Mouse (Mus musculus) embryonic facial prominence, embryonic 14.5 days (tissue): Measurements from ENCODE around the gene Hist1h2ah. TPM values are rescaled to one million over a fixed set of nuclear protein-coding genes. Genes with fewer than 3 reads are reported as not detected.

ENCODE experiments used
- ATAC-seq: fragments of 200-750 bp; cut with Nextera tagmentation; 2 replicates; pipeline ENCODE4 v1.8.0; 2017; ENCODE audit warnings: low read depth, moderate number of reproducible peaks, moderate TSS enrichment
- DNase-seq: peaks from one replicate; pipeline ENCODE4 v3.0.0-alpha.2; 2015; ENCODE audit warnings: low spot score
- H3K27ac ChIP-seq: fragments of 300-500 bp; sonication (generic); replicated peaks from 2 replicates; pipeline ENCODE4 v1.5.1; 2014; ENCODE audit warnings: low read depth, mild to moderate bottlenecking, low read length, moderate library complexity
- H3K27me3 ChIP-seq: fragments of 300-500 bp; sonication (generic); replicated peaks from 2 replicates; pipeline ENCODE4 v1.6.1; 2014; ENCODE audit warnings: low read length; ENCODE audit not compliant: control insufficient read depth, insufficient read depth
- H3K36me3 ChIP-seq: fragments of 300-500 bp; sonication (generic); 2 replicates; pipeline ENCODE4 v1.6.1; 2014; ENCODE audit warnings: low read length, mixed read lengths; ENCODE audit not compliant: control insufficient read depth, insufficient read depth
- H3K4me1 ChIP-seq: fragments of 300-500 bp; sonication (generic); 2 replicates; pipeline ENCODE4 v1.6.1; 2014; ENCODE audit warnings: antibody characterized with exemption, low read length; ENCODE audit not compliant: control insufficient read depth, insufficient read depth
- H3K4me2 ChIP-seq: fragments of 300-500 bp; sonication (generic); 2 replicates; pipeline ENCODE4 v1.6.1; 2014; ENCODE audit warnings: low read depth, mild to moderate bottlenecking, low read length, moderate library complexity, mixed read lengths
- H3K4me3 ChIP-seq: fragments of 300-500 bp; sonication (generic); 2 replicates; pipeline ENCODE4 v1.5.1; 2014; ENCODE audit warnings: low read depth, mild to moderate bottlenecking, low read length
- H3K9ac ChIP-seq: fragments of 300-500 bp; sonication (generic); 2 replicates; pipeline ENCODE4 v1.6.1; 2014; ENCODE audit warnings: low read depth, mild to moderate bottlenecking, low read length, moderate library complexity, mixed read lengths
- H3K9me3 ChIP-seq: fragments of 300-500 bp; sonication (generic); 2 replicates; pipeline ENCODE4 v1.6.1; 2016; ENCODE audit warnings: low read length; ENCODE audit not compliant: control insufficient read depth
- WGBS: fragments of 180-500 bp; shearing (Covaris S2); extraction: QIAGEN DNeasy Blood & Tissue Kit; methylation state at CpG from one replicate; pipeline ENCODE4 v1.1.7; 2014; 5-methylcytosine and 5-hydroxymethylcytosine counted together
- polyA plus RNA-seq: library from polyadenylated mRNA; unstranded; fragments of >200 nt; fragmentation: Nextera tagmentation; extraction: Ambion mirVana; gene quantifications from 2 replicates; pipeline ENCODE4 v1.2.1, GENCODE M21; 2014

The Hist1h2ah gene
- polyA plus RNA-seq, 1 experiment from 2014 or later: 13.1 TPM

DNA sequence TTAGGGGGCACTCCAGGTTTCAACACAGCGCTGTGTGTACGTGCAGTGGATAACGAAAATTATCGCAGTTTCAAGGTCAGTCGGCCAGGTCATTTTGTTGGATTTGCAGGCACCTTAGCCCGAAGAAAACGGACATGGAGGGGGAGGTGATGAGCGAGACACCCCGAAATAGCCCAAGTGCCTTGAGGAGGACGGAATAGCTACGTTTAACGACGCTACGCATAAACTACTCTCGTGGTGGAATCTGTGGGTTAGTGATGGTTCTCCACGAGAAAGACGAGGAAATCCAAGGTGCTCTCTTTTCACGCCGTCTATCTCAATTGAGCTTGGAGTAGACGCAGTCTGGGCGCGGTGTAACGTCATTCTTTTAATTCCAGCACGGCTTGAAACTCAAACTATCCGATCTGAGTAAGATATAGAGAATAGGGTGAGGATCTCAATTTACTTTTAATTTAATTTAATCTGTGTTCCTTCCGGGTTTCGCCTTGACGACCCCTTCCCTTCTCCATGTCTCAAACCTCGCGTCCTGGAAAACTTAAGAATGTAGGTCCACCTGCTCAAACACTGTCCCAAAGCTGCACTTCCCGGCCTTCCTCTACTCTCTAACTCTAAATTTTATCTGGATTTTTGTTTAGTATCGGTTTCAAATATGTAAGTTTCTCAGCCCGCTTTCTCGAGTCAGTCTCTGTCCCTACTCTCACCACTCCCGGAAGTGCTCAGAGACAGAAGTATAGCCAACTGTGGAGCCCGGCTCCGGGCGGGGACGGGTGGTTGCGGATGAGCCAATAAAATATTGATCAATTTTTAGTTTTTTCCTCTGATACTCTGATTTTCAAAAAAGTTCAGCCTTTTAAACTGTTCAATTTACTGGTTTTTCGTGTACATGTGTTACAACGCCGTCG, 15.2 kb downstream of the Hist1h2ah start:
- 1% methylated on average over 44 of the region's 44 CpGs for WGBS
- Histone ChIP-seq H3K27me3 (peaks cover 38% of the 10 kb centered on the region), H3K4me3 (peak overlapping the region; percentile 43), H3K9ac (peak overlapping the region; percentile 53), H3K9me3 (peaks cover 4% of the 10 kb centered on the region; the same call in 1 of the 2 replicates), H3K36me3 (no peaks in the 10 kb centered on the region), H3K4me2 (peak overlapping the region; percentile 67), H3K27ac (no peak overlapping the region), H3K4me1 (no peaks in the 10 kb centered on the region)
- no peak for DNase-seq
- no peak for ATAC-seq

DNA sequence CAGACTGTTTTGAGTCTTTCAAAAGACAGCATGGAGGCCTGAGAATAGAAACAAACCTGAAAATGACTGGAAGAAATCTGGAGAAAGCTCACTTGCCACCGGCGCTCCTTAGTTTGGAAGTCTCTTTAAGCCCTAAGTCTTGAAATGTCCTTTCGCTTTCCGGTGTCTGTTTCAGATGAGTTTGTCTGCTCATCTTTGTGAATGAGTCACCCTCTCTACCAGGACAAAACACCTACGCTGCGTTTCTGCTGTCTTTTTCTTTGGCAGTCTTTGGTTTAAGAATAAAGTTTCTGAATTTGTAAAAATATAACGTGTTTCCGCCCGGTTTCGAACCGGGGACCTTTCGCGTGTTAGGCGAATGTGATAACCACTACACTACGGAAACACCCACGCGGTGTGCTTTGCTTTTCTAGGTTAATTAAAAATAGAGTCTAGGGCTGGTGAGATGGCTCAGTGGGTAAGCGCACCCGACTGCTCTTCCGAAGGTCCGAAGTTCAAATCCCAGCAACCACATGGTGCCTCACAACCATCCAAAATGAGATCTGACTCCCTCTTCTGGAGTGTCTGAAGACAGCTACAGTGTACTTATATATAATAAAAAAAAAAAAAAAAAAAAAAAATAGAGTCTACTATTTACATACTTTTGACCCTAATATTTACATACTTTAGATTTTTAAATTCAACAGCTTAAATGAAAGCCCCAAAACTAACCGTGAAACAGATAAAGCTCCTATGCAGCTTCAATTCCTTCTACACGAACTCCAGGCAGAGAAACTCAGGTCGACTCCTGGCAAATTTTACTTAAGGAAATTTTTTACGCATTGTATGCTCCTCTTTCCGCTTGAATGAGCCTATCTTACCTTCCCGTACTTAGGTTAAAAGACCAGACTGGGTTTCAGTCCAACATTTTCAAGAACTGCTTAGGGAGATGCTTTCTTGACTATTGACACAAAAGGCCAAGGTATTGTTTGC, 19.6 kb downstream of the Hist1h2ah start:
- Histone ChIP-seq H3K9me3 (peaks cover 7% of the 10 kb centered on the region; the same call in 1 of the 2 replicates), H3K9ac (no peak overlapping the region), H3K4me3 (peak overlapping the region; percentile 0; the same call in 1 of the 2 replicates), H3K36me3 (no peaks in the 10 kb centered on the region), H3K27me3 (peaks cover 76% of the 10 kb centered on the region), H3K4me2 (peak overlapping the region; percentile 24; the same call in 1 of the 2 replicates), H3K4me1 (no peaks in the 10 kb centered on the region), H3K27ac (no peak overlapping the region)
- peak; percentile 79; the same call in 1 of the 2 replicates for ATAC-seq
- peak; percentile 73 for DNase-seq
- 14% methylated on average over 27 of the region's 27 CpGs for WGBS

DNA sequence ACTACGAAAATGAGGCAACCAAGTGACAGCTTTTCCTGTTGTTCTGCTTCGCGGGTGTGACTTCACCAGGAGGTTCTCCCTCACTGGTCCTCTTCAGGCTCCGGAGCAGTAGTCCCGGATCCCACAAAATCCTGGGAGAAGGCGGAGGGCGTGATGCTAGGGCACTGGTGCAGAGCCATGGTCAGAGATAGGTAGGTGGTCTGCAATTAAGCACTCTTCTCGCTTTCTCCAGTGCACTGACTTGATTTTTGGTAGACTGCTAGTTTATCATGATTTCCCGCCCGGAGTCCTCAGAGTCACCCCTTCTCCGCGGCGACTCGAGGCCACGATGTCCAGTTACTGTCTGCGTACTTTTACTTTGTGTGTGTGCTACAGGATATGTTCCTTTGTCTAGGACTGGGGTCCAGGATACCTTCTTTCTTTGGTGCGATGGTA, 20.9 kb downstream of the Hist1h2ah start:
- WGBS: 27% methylated on average over 17 of the region's 17 CpGs
- ATAC-seq (no peak), DNase-seq (no peak)
- no peak overlapping the region for H3K9ac ChIP-seq
- no peak overlapping the region for H3K27ac ChIP-seq
- H3K27me3 ChIP-seq: peaks cover 81% of the 10 kb centered on the region
- no peaks in the 10 kb centered on the region for H3K36me3 ChIP-seq
- no peaks in the 10 kb centered on the region for H3K4me1 ChIP-seq
- peak overlapping the region; percentile 4; the same call in 1 of the 2 replicates for H3K4me3 ChIP-seq
- peaks cover 7% of the 10 kb centered on the region; the same call in 1 of the 2 replicates for H3K9me3 ChIP-seq
- H3K4me2 ChIP-seq: peak overlapping the region; percentile 8; the same call in 1 of the 2 replicates

DNA sequence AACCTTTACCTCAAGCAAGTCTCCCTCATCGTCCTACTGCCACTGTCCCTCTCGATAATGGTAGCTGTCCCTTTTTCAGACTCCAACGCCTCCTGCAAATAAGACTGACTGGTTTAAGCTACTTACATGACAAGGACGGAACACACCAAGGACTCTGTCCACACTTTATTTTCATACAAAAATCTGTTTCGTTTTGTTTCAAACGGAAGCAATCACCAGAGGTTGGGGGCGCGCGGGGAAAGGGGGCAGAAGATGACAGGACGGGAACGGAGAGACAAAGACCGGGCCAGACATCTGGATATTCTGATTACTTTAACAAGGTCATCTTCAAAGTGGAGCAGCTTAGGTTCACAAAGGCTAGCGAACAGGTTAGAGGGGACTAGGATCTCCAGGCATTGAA, 21.7 kb downstream of the Hist1h2ah start:
- Histone ChIP-seq H3K27me3 (peaks cover 81% of the 10 kb centered on the region), H3K4me1 (no peaks in the 10 kb centered on the region), H3K9ac (no peak overlapping the region), H3K36me3 (no peaks in the 10 kb centered on the region), H3K9me3 (peaks cover 7% of the 10 kb centered on the region; the same call in 1 of the 2 replicates), H3K4me2 (no peak overlapping the region), H3K27ac (no peak overlapping the region), H3K4me3 (no peak overlapping the region)
- ATAC-seq: no peak
- WGBS: 20% methylated on average over 13 of the region's 13 CpGs
- DNase-seq: no peak

DNA sequence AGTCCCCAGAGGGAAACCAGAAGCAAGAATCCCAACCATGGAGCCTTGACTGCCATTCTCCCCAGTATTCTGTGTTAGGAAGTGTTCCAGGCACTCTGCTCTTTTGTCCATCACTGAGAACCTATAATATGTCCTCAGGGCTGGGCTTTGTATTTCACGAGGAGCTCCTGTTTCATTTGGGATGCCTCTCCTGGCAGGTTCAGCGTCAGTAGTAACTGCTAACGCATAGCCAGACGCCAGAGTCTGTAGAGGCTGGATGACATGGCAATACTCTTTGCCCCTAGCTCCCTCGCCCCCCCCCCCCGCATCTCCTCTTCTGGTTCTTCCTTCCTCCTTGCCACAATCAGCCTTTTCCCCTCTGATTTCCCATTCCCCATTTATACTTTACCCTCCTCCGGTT, 25.7 kb downstream of the Hist1h2ah start, which contains the start of gene Prss16:
TSS of gene Prss16 (minus strand) at position 101 of the 400 bp plus-strand sequence.
- no peak within 1 kb of the TSS for H3K27ac ChIP-seq
- no peak within 1 kb of the TSS for H3K9ac ChIP-seq
- peaks cover 5% of the 10 kb centered on the region for H3K4me1 ChIP-seq
- no peak within 1 kb of the TSS for H3K4me3 ChIP-seq
- H3K27me3 ChIP-seq: peaks cover 94% of the 10 kb centered on the region
- no peak for DNase-seq
- no peaks in the 10 kb centered on the region for H3K36me3 ChIP-seq
- H3K4me2 ChIP-seq: no peak within 1 kb of the TSS
- no peak for ATAC-seq
- H3K9me3 ChIP-seq: no peaks in the 10 kb centered on the region
- 35% methylated on average over 6 of the region's 7 CpGs for WGBS

DNA sequence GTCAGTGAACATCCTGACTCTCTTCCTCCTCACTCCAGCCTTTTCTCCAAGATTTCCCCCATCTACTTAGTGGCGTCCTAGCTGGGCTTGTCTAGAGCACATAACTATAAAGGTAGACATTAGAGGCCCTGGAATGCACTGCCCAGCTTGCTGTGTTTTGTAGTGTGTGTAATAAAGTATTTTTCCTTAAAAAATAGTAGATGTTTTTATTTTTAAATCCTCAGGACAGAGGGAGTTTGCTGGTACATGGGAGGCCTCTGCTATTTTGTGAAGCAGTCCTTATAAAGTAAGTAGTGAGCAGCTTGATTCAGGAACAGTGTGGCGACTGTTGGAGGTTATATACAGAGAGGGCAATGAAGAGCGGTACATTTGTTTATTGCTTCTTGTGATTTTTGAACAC, 26.7 kb downstream of the Hist1h2ah start:
- no peak overlapping the region for H3K27ac ChIP-seq
- H3K36me3 ChIP-seq: no peaks in the 10 kb centered on the region
- H3K9me3 ChIP-seq: no peaks in the 10 kb centered on the region
- H3K27me3 ChIP-seq: peaks cover 94% of the 10 kb centered on the region
- DNase-seq: no peak
- H3K9ac ChIP-seq: no peak overlapping the region
- H3K4me1 ChIP-seq: peaks cover 5% of the 10 kb centered on the region
- no peak overlapping the region for H3K4me3 ChIP-seq
- WGBS: 73% methylated on average over 3 of the region's 3 CpGs
- no peak overlapping the region for H3K4me2 ChIP-seq
- ATAC-seq: no peak

DNA sequence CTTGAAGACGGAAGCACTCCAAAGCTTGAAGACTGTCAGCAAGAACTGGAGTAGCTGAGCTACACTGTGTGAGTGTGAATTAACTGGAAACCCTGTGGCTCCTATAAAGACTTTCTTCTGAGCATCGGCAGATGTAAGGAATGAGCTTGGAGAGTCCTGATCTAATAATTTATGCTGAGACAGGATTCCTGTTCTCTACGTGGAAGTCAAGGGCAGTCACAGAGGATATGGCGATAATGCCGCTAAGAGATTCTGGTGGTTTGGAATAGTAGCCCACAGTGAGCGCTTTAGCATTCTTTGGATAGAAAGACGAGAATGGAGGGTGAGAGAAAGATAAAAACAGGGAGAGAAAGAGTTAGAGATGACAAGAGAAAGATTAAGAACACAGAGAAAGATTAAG, 27.5 kb downstream of the Hist1h2ah start:
- H3K27me3 ChIP-seq: peaks cover 95% of the 10 kb centered on the region
- no peak for DNase-seq
- WGBS: 57% methylated on average over 7 of the region's 7 CpGs
- no peak overlapping the region for H3K4me2 ChIP-seq
- no peak for ATAC-seq
- H3K9ac ChIP-seq: no peak overlapping the region
- no peak overlapping the region for H3K4me3 ChIP-seq
- H3K4me1 ChIP-seq: peaks cover 5% of the 10 kb centered on the region
- no peaks in the 10 kb centered on the region for H3K36me3 ChIP-seq
- no peaks in the 10 kb centered on the region for H3K9me3 ChIP-seq
- H3K27ac ChIP-seq: no peak overlapping the region

DNA sequence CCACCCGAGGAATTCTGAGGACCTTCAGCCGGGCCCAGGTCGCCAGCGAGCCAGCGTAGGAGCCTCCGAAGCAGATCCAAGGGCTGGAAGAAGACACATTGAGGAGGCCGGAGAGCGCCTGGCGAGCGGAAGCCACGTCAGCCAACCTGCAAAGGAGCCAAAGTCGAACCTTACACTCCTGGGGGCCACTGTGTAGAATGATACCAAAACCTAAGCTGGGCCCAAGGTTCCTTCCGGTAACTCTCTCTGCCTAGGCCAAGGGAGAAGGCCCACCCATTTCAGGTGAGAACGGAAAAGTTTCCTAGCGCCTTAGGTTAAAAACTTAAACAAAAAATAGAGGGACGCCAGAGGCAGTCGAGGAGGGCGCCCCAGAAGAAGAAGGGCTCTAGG, 28.3 kb downstream of the Hist1h2ah start:
- no peak for ATAC-seq

More for the DNA sequence above, 28.3 kb downstream of the Hist1h2ah start:
- Histone ChIP-seq H3K4me1 (peaks cover 5% of the 10 kb centered on the region), H3K27ac (no peak overlapping the region), H3K4me3 (peak overlapping the region; percentile 54), H3K4me2 (peak overlapping the region; percentile 92), H3K36me3 (no peaks in the 10 kb centered on the region), H3K27me3 (peaks cover 95% of the 10 kb centered on the region), H3K9me3 (no peaks in the 10 kb centered on the region), H3K9ac (0 out of 2 replicates have a peak overlapping the region, but pooled peaks have one; percentile 57)
- DNase-seq: no peak
- WGBS: 4% methylated on average over 18 of the region's 18 CpGs
